11 mouse cellular contexts compared by ENCODE assay signal in genomic region chr16:17410209-17410608, GRCm38 (mm10). TPM values are rescaled to one million over a fixed set of nuclear protein-coding genes. Genes with fewer than 3 reads are reported as not detected.
DNase-seq lines count a peak whose midpoint lies in the region.
"Had no signal": no experiment of that assay in that cellular context is flagged by ENCODE, and none has a peak within 500 bp of the region (broad histone marks: within the 10 kb centered on the region; RNA-seq: fewer than 3 reads in every experiment).

No protein-coding gene starts in this region.

- peak; percentile 20 to 27 for DNase-seq in spleen, postnatal 36 days (ENCODE audit: low spot score in 2 of 2)
- no peak for DNase-seq in spleen, postnatal 4 days (ENCODE audit: low spot score in 2 of 2)
- DNase-seq in heart, embryonic 10.5 days (ENCODE audit: low spot score), result peak; percentile 76
- peak; percentile 36 to 64 for DNase-seq in kidney, postnatal 25 days
- peak; percentile 59 for DNase-seq in yolk sac, embryonic 10.5 days (ENCODE audit: low spot score)
- no peak for DNase-seq in ovary, postnatal 10 days (ENCODE audit: low spot score)
- no peak for DNase-seq in Muller cell, postnatal 12 days (ENCODE audit: inconsistent ontology term)
- DNase-seq in cerebellum, adult 18-20 months, result no peak
- DNase-seq: cerebellum, adult 9-11 months; left cerebral cortex, postnatal 4 days had no signal

- peaks cover 17% of the 10 kb centered on the region for H3K4me1 ChIP-seq in heart, embryonic 10.5 days

- 0 out of 2 replicates have a peak overlapping the region, but pooled peaks have one; percentile 19 for H3K27ac ChIP-seq in heart, embryonic 10.5 days
- H3K27ac ChIP-seq: neural tube, embryonic 13.5 days had no signal

- WGBS in heart, embryonic 10.5 days, result 42% methylated on average over 4 of the region's 4 CpGs

- 0 out of 2 replicates have a peak, but pooled peaks cover 8% of the 10 kb centered on the region for H3K36me3 ChIP-seq in heart, embryonic 10.5 days

- no peaks in the 10 kb centered on the region for H3K27me3 ChIP-seq in heart, embryonic 10.5 days (ENCODE audit: insufficient read depth, poor library complexity, severe bottlenecking)
- H3K27me3 ChIP-seq: neural tube, embryonic 13.5 days had no signal

- no peak overlapping the region for H3K4me3 ChIP-seq in heart, embryonic 10.5 days
- H3K4me3 ChIP-seq: neural tube, embryonic 13.5 days had no signal

- H3K9me3 ChIP-seq in heart, embryonic 10.5 days, result no peaks in the 10 kb centered on the region
- H3K9me3 ChIP-seq: neural tube, embryonic 13.5 days had no signal

RNA-seq across cellular contexts. Expression of gene Pi4ka, which starts 4.1 kb away (rescaled TPM):
- polyA plus RNA-seq in heart, embryonic 10.5 days (2016; fragmentation: Nextera tagmentation; extraction: Ambion mirVana), result 33.6 and 40.8 TPM in 2 replicates

RNA-seq across cellular contexts. Expression of gene Snap29, which starts 4.4 kb away (rescaled TPM):
- 12.3 and 13.6 TPM in 2 replicates for polyA plus RNA-seq in heart, embryonic 10.5 days (2016; fragmentation: Nextera tagmentation; extraction: Ambion mirVana)

RNA-seq across cellular contexts. Expression of gene Crkl, which starts 41.6 kb away (rescaled TPM):
- 52.6 and 68.9 TPM in 2 replicates for polyA plus RNA-seq in heart, embryonic 10.5 days (2016; fragmentation: Nextera tagmentation; extraction: Ambion mirVana)

Comparison
In these comparisons a context has a peak if more than half of its experiments do, and no peak if none do; other contexts are left out.
1. DNase-seq: peak in spleen, postnatal 36 days (2 of 2), heart, embryonic 10.5 days (single experiment), kidney, postnatal 25 days (2 of 2) and yolk sac, embryonic 10.5 days (single experiment); none in spleen, postnatal 4 days (0 of 2), ovary, postnatal 10 days (single experiment), Muller cell, postnatal 12 days (single experiment) and cerebellum, adult 18-20 months (0 of 2).